Mouse (Mus musculus): ENCODE measurements around the gene Ccnf.

The Ccnf gene

GRCm38 (mm10) chr17:24203611-24204534 lies 47.4 kb downstream of the Ccnf start:
- in situ Hi-C loops (cut with MboI, MseI): no loop called here

DNA sequence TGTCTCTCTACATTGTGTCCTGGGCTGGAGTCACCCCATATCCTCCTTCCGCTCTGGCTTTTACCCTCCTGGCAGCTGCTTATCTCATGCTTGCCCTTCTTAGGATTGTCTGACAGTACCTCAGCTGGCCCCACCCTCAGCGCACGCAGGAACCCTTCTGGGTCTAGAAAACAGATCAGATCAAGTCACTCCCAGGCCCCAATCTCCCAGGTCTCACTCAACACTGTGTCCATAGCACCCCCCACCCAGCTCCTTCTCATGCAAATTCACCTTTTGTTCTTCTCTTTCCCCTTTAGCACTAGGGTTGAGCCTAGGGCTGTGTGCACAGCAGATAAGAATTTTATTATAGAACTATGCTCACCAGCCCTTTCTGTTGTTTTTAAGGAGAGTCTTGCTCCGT lies 48.2 kb downstream of the Ccnf start:
- in situ Hi-C loops (cut with MboI, MseI): no loop called here

DNA sequence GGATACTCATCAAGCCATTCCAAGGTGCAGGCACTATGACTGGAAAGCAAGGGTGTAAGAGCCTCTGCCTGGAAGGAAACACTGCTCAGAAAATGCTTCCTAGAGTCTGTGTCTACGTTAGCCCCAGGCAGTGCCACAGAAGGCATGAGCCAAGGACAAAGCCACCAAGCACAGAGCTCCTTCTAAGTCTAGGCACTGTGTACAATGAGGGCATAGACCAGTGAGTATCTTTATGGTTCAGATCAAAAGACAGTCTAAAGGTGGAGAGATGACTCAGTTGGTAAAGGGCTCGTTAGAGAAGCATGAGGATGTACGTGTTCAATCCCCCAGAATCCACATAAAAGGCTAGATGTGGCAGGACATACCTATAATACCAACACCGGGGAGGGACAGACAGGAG lies 50.2 kb downstream of the Ccnf start:
- in situ Hi-C loops (cut with MboI, MseI): no loop called here

GRCm38 (mm10) chr17:24199741-24200140 lies 51.5 kb downstream of the Ccnf start:
- in situ Hi-C loops (cut with MboI, MseI): no loop called here

- in situ Hi-C loops (cut with MboI, MseI): no loop called here
Observed at GRCm38 (mm10) chr17:24199252-24199651, 52.0 kb downstream of the Ccnf start.

DNA sequence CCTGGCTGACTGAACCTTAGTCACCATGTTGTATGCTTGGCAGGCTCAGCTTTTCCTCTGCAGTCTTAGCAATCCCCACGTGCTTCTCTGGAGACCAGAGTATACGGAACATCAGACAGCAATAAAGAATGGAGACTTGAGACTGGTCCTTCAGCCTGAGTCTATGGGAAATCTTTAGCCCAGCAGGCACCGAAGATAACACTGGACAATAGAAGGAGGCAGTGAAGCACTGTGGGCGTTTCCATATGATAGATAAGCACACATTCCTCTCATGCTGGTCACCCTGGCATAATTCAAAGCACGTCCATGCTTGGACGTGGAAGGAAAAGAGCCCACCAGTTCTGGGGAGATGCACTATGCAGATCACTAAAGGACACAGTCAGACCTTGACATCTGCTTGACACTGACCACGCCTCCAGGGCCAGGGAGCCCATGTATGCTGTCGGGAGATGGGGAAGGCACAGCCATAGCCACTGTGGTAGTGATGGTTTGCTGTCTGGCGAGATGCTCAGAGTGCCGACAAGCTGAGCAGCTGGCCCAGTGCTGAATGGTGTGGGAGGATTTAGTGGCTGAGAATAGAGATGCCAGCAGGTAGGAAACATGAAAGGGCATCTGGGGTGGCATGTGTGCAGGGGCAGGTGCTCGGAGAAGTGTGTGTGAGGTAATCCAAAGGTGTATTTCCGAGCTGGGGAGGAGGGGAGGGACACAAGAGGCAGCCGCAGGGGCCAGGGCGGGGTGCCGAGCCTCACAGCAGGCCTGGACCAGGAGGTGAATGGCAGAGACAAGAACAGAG lies 54.1 kb downstream of the Ccnf start:
- in situ Hi-C loops (cut with MboI, MseI): no loop called here

DNA sequence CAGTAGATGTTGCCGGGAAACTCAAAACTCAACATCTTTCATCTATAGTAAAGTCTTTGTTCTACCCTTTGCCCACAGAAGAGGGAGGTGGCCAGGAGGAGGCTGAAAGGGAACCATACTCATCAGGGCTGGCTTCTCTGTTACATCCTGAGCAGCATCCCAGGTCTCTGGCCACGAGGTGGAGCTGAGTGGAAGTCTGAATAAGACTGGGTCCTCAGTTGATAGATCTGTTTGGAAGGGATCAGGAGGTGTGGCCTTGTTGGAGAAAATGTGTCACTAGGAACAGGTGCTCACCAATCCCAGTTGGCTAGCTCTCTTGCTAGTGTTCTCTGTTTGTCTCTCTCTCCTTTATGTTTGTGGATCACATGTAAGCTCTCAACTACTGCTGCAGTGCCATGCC lies 55.9 kb downstream of the Ccnf start:
- in situ Hi-C loops (cut with MboI, MseI): no loop called here

DNA sequence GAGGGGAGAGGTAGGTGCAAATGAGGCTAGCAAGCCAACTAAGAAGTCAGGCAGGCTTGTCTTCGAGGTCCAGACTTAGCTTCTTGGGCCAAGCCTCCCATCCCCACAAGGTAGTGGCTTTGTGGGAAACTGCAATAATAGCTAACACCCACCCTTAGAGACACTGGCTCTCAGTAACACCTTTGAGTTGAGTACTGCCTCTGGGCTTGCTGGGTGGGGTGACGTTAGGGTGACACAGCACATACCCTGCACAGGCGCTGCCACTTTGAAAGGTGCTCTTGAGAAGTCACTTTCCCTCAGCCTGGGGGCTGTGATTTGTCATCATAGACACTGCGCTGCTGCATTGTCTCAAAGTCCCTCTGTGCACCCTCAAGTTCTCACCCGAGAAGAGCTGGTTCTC lies 57.5 kb downstream of the Ccnf start:
- in situ Hi-C loops (cut with MboI, MseI): no loop called here

DNA sequence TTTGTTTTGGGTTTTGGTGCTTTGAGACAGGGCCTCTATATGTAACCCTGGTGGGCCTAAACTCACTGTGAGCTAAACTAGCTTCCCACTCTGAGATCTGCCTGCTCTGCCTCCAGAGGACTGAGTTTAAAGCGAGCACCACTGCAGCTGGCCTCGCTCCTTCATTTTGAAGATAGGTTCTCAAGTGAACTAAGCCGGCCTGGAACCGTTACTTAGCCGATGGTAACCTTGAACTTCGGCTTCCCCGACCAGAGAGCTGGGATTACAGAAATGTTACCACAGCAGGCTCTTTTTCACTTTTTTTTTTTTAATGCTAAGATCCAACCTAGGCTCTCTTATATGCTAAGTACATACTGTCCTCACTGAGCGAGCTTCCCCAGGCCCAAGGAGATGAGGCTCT lies 58.0 kb downstream of the Ccnf start:
- in situ Hi-C loops (cut with MboI, MseI): no loop called here

- in situ Hi-C loops (cut with MboI, MseI): no loop called here
Observed at GRCm38 (mm10) chr17:24192848-24193247, 58.4 kb downstream of the Ccnf start.

GRCm38 (mm10) chr17:24191481-24191880 lies 59.8 kb downstream of the Ccnf start:
- in situ Hi-C loops (cut with MboI, MseI): no loop called here

DNA sequence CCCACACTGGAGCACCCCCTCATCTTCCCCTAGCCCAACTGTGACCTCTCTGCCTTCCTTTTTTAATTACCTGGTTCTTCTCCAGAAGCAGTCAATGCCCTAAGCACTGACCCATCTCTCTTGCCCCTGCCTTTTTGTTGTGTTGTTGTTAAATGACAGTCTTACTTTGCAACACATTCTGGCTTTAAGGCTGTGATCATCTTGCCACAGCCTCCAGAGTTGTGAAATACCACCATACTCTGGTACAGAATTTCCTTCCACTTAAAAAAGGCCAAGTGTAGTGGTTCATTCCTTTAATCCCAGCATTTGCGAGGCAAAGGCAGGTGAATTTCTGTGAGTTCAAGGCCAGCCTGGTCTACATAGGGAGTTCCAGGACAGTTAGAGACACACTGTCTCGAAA lies 60.4 kb downstream of the Ccnf start:
- in situ Hi-C loops (cut with MboI, MseI): no loop called here

DNA sequence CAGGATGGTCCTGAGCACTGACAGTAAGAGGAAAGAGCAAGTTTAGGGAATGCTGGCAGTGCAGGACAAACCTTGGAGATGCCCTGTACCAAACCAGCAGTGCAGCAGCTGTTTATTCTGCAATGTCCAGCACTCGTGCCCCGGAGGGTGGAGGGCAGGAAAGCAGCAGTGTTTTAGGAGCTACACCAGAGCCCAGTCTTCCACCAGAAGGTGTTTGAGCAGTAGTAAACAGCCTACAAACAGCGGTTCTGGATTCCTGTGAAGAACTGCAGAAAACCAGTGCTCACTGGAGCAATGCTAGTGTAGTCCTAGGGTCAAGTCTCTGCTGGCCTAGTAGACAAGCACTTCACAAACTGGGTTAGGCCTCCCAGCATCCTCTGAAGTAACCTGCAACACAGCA lies 77.0 kb downstream of the Ccnf start:
- in situ Hi-C loops (cut with MboI, MseI): no loop called here

DNA sequence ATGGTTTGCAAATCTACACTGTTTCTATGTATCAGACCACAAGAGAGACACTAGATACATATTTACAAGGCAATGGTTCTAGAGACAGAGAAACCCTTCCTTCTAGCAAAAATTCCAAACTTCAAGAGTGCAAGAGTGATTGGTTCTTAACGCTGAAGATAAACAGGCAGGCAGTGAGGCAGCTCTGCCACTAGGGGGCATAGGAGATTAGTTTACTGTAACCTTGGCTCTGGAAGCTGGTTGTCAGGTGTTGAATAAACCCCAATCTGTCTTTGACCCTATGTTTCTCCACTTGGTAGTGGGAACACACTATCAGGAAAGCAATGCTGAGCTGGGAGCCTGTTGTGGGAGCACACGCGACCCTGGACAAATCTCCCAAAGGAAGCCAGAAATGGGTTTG lies 77.9 kb downstream of the Ccnf start:
- in situ Hi-C loops (cut with MboI, MseI): no loop called here
